ENCODE assay signal across 7 mouse cellular contexts in genomic region chr17:35164218-35164567, GRCm38 (mm10). TPM values are rescaled to one million over a fixed set of nuclear protein-coding genes. Genes with fewer than 3 reads are reported as not detected.
DNase-seq lines count a peak whose midpoint lies in the region; ATAC-seq and TF ChIP-seq lines count a peak whose summit lies in the region.

No protein-coding gene starts in this region.

- H3K27me3 ChIP-seq in thymus, adult 2 months (ENCODE audit: control insufficient read depth, insufficient read depth, low read length), result no peaks in the 10 kb centered on the region
- no peaks in the 10 kb centered on the region for H3K27me3 ChIP-seq in forebrain, embryonic 15.5 days
- no peaks in the 10 kb centered on the region for H3K27me3 ChIP-seq in liver, embryonic 13.5 days

- H3K9me3 ChIP-seq in forebrain, embryonic 15.5 days, result no peaks in the 10 kb centered on the region
- H3K9me3 ChIP-seq in liver, embryonic 13.5 days (replicated peaks), result no peaks in the 10 kb centered on the region

- H3K36me3 ChIP-seq in thymus, adult 2 months (ENCODE audit: control insufficient read depth, insufficient read depth, low read length), result peaks cover 26% of the 10 kb centered on the region
- H3K36me3 ChIP-seq in forebrain, embryonic 15.5 days, result peaks cover 28% of the 10 kb centered on the region
- H3K36me3 ChIP-seq in liver, embryonic 13.5 days, result peaks cover 39% of the 10 kb centered on the region

- TF ChIP-seq CTCF in thymus, adult 2 months (IDR thresholded peaks at IDR 0.05; ENCODE audit: borderline replicate concordance, control insufficient read depth, extremely low read depth, insufficient read depth, low read length, poor library complexity), result no peak

- peaks cover 16% of the 10 kb centered on the region for H3K4me1 ChIP-seq in thymus, adult 2 months (replicated peaks; ENCODE audit: control insufficient read depth, insufficient read depth, low read length)
- peaks cover 37% of the 10 kb centered on the region for H3K4me1 ChIP-seq in forebrain, embryonic 15.5 days
- H3K4me1 ChIP-seq in liver, embryonic 13.5 days (replicated peaks), result peaks cover 42% of the 10 kb centered on the region

- peak overlapping the region; percentile 95 for H3K4me2 ChIP-seq in forebrain, embryonic 15.5 days (replicated peaks)
- H3K4me2 ChIP-seq in liver, embryonic 13.5 days, result peak overlapping the region; percentile 90

- under 1% methylated on average over 28 of the region's 28 CpGs for whole genome bisulfite sequencing in thymus, adult 2 months
- WGBS in forebrain, embryonic 15.5 days, result under 1% methylated on average over 28 of the region's 28 CpGs
- 0% methylated on average over 28 of the region's 28 CpGs for WGBS in liver, embryonic 13.5 days (ENCODE audit: insufficient replicate concordance)

- H3K9ac ChIP-seq in forebrain, embryonic 15.5 days (replicated peaks), result peak overlapping the region; percentile 99
- H3K9ac ChIP-seq in liver, embryonic 13.5 days, result peak overlapping the region; percentile 100

- peak overlapping the region; percentile 80 for H3K27ac ChIP-seq in thymus, adult 2 months (ENCODE audit: control insufficient read depth, insufficient read depth, low read length)
- H3K27ac ChIP-seq in forebrain, embryonic 15.5 days (replicated peaks), result peak overlapping the region; percentile 99
- peak overlapping the region; percentile 93 for H3K27ac ChIP-seq in liver, embryonic 13.5 days

- DNase-seq in thymus, adult 2 months, result peak; percentile 33
- no peak for DNase-seq in thymus, postnatal 10 days (ENCODE audit: low spot score in 2 of 2)
- DNase-seq in liver, embryonic 13.5 days, result no peak
- DNase-seq in urinary bladder, postnatal 14 days (ENCODE audit: low spot score), result no peak
- no peak for DNase-seq in ovary, postnatal 36 days (ENCODE audit: low spot score)

- TF ChIP-seq POLR2A in thymus, adult 2 months (IDR thresholded peaks at IDR 0.05; ENCODE audit: control insufficient read depth, extremely low read depth, insufficient read depth, low read length, poor library complexity), result no peak

- peak overlapping the region; percentile 90 for H3K4me3 ChIP-seq in thymus, adult 2 months (ENCODE audit: control insufficient read depth, insufficient read depth, low read length)
- peak overlapping the region; percentile 96 for H3K4me3 ChIP-seq in forebrain, embryonic 15.5 days
- peak overlapping the region; percentile 97 for H3K4me3 ChIP-seq in liver, embryonic 13.5 days (replicated peaks)

- no peak for ATAC-seq in forebrain, embryonic 15.5 days (replicated peaks)
- no peak for ATAC-seq in liver, embryonic 13.5 days (ENCODE audit: low read depth)
- ATAC-seq in inflammation-experienced regulatory T-cells, adult 6 months, result no peak

RNA-seq across cellular contexts. Expression of gene Prrc2a, which starts 0.5 kb away (rescaled TPM):
- 770 and 778 TPM in 2 replicates for polyA plus RNA-seq in thymus, adult 2 months (2012; rRNA removed)
- 185 and 208 TPM in 2 replicates for polyA plus RNA-seq in forebrain, embryonic 15.5 days (2015; fragmentation: Nextera tagmentation; extraction: Ambion mirVana)
- polyA plus RNA-seq in liver, embryonic 13.5 days (2015; fragmentation: Nextera tagmentation; extraction: Ambion mirVana), result 45.1 and 51.5 TPM in 2 replicates
- polyA plus RNA-seq in inflammation-experienced regulatory T-cells, adult 6 months (2017; shearing (Covaris generic)), result 100 to 1,000 TPM in 1 of 3 experiments, 10 to 100 TPM in 2; 47.1 to 105 (median 47.2) TPM

RNA-seq across cellular contexts. Expression of gene Aif1, which starts 11.7 kb away (rescaled TPM):
- 5.4 and 8.9 TPM in 2 replicates for polyA plus RNA-seq in thymus, adult 2 months (2012; rRNA removed)
- 5.7 and 7.8 TPM in 2 replicates for polyA plus RNA-seq in forebrain, embryonic 15.5 days (2015; fragmentation: Nextera tagmentation; extraction: Ambion mirVana)
- polyA plus RNA-seq in liver, embryonic 13.5 days (2015; fragmentation: Nextera tagmentation; extraction: Ambion mirVana), result 17.4 and 18.5 TPM in 2 replicates
- 1 to 10 TPM in 2 of 3 experiments, under 1 TPM in 1; 0.79 to 5.4 (median 2.1) TPM for polyA plus RNA-seq in inflammation-experienced regulatory T-cells, adult 6 months (2017; shearing (Covaris generic))

RNA-seq across cellular contexts. Expression of gene Lst1, which starts 24.0 kb away (rescaled TPM):
- polyA plus RNA-seq in thymus, adult 2 months (2012; rRNA removed), result 30.7 and 49.6 TPM in 2 replicates
- polyA plus RNA-seq in forebrain, embryonic 15.5 days (2015; fragmentation: Nextera tagmentation; extraction: Ambion mirVana), result 6.2 and 6.8 TPM in 2 replicates
- 21.6 and 29.0 TPM in 2 replicates for polyA plus RNA-seq in liver, embryonic 13.5 days (2015; fragmentation: Nextera tagmentation; extraction: Ambion mirVana)
- polyA plus RNA-seq in inflammation-experienced regulatory T-cells, adult 6 months (2017; shearing (Covaris generic)), result 10 to 100 TPM in 1 of 3 experiments, 1 to 10 TPM in 2; 6.4 to 11.2 (median 8.8) TPM

RNA-seq across cellular contexts. Expression of gene Bag6, which starts 29.2 kb away (rescaled TPM):
- polyA plus RNA-seq in thymus, adult 2 months (2012; rRNA removed), result 411 TPM in 2 replicates
- 92.3 and 93.8 TPM in 2 replicates for polyA plus RNA-seq in forebrain, embryonic 15.5 days (2015; fragmentation: Nextera tagmentation; extraction: Ambion mirVana)
- polyA plus RNA-seq in liver, embryonic 13.5 days (2015; fragmentation: Nextera tagmentation; extraction: Ambion mirVana), result 22.4 and 27.4 TPM in 2 replicates
- polyA plus RNA-seq in inflammation-experienced regulatory T-cells, adult 6 months (2017; shearing (Covaris generic)), result 10 to 100 TPM; 25.4 to 33.8 (median 29.1) TPM

RNA-seq across cellular contexts. Expression of gene Ltb, which starts 30.0 kb away (rescaled TPM):
- polyA plus RNA-seq in thymus, adult 2 months (2012; rRNA removed), result 358 and 375 TPM in 2 replicates
- polyA plus RNA-seq in forebrain, embryonic 15.5 days (2015; fragmentation: Nextera tagmentation; extraction: Ambion mirVana), result 0.25 and 0.70 TPM in 2 replicates
- 0.53 and 0.80 TPM in 2 replicates for polyA plus RNA-seq in liver, embryonic 13.5 days (2015; fragmentation: Nextera tagmentation; extraction: Ambion mirVana)
- 100 to 1,000 TPM; 112 to 242 (median 186) TPM for polyA plus RNA-seq in inflammation-experienced regulatory T-cells, adult 6 months (2017; shearing (Covaris generic))
